Mouse (Mus musculus): Measurements from ENCODE around the gene Ltbp2. TPM values are rescaled to one million over a fixed set of nuclear protein-coding genes. Genes with fewer than 3 reads are reported as not detected.

Ltbp2 gene
- polyA plus RNA-seq (2014; fragmentation: Nextera tagmentation; extraction: Ambion mirVana), result 0.08 TPM in 1 of 2 replicates, not detected in the other

DNA sequence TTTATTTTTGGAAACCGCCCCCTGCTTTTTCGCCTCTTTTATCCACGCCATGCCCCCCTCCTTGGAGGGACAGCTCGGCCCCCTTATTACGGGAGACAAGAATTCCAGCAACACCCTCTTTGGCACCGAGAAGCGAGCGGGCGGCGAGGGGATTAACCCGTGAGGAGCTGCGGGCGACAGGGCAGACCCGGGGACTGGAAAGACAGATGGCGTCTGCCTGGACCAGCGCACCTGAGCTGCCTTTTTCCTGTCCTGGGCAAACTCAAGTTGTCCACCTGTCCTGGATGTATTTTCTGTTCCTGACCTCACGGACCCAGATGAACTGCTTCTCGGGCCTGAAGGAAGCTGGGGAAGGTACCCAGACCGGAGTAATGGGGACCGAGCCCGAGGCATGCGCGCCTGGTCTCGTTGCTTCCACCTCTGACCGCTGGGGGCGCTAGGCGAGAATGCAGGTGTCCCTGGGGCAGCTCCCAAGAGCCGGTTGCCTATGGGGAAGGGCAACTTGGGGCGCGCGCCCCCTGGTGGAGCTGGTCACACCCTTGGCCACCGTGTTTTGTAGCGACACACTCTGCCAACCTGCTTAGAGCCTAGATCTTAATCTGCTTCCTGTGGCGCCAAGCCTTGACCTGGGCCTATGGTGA lies at the start of gene Ltbp2:
Gene Ltbp2, minus strand, starts transcription at position 52 of the 641 bp plus-strand sequence.
- H3K9me3 ChIP-seq (ENCODE audit: control insufficient read depth, low read length), result no peaks in the 10 kb centered on the region
- no peaks in the 10 kb centered on the region for H3K36me3 ChIP-seq (ENCODE audit: control insufficient read depth, insufficient read depth, low read length)
- peak within 1 kb of the TSS; percentile 38 for H3K4me3 ChIP-seq (ENCODE audit: low read length)
- H3K27ac ChIP-seq (ENCODE audit: low read depth, low read length), result no peak within 1 kb of the TSS
- peak; percentile 83 for ATAC-seq (ENCODE audit: low FRiP score, low TSS enrichment)
- peaks cover 11% of the 10 kb centered on the region; the same call in 1 of the 2 replicates for H3K4me1 ChIP-seq (ENCODE audit: control insufficient read depth, insufficient read depth, low read length)
- 4% methylated on average over 34 of the region's 34 CpGs for WGBS
- H3K4me2 ChIP-seq (replicated peaks; ENCODE audit: low read depth, low read length), result peak within 1 kb of the TSS; percentile 41
- H3K27me3 ChIP-seq (ENCODE audit: control insufficient read depth, insufficient read depth, low read length), result peaks cover 38% of the 10 kb centered on the region
- H3K9ac ChIP-seq (ENCODE audit: low read depth, low read length), result peak within 1 kb of the TSS; percentile 23; the same call in 1 of the 2 replicates

DNA sequence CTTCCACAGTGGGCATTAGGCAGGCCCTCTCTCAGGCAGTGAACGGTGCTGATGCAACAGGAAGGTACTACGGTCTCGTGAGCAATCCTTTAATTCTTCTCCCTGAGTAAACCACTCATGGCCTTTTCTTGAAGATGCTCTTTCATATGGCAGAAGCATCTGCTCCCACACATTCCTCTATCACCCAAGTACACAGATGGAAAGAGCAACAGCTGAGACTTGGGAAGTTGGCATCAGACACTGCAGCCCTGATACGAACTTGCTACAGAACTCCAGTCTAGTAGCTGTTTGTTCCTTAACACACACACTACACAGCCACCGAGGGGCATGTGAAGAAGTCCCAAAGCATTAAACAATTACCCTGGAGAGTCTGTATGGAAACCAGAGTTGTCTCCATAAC lies 48.0 kb upstream of the Ltbp2 start:
- H3K4me3 ChIP-seq (ENCODE audit: low read length), result no peak overlapping the region
- no peak overlapping the region for H3K9ac ChIP-seq (ENCODE audit: low read depth, low read length)
- no peaks in the 10 kb centered on the region for H3K9me3 ChIP-seq (ENCODE audit: control insufficient read depth, low read length)
- H3K4me2 ChIP-seq (replicated peaks; ENCODE audit: low read depth, low read length), result no peak overlapping the region
- 90% methylated on average over 5 of the region's 5 CpGs for WGBS
- no peak for ATAC-seq (ENCODE audit: low FRiP score, low TSS enrichment)
- peaks cover 67% of the 10 kb centered on the region for H3K36me3 ChIP-seq (ENCODE audit: control insufficient read depth, insufficient read depth, low read length)
- H3K4me1 ChIP-seq (ENCODE audit: control insufficient read depth, insufficient read depth, low read length), result no peaks in the 10 kb centered on the region
- no peaks in the 10 kb centered on the region for H3K27me3 ChIP-seq (ENCODE audit: control insufficient read depth, insufficient read depth, low read length)
- no peak overlapping the region for H3K27ac ChIP-seq (ENCODE audit: low read depth, low read length)

DNA sequence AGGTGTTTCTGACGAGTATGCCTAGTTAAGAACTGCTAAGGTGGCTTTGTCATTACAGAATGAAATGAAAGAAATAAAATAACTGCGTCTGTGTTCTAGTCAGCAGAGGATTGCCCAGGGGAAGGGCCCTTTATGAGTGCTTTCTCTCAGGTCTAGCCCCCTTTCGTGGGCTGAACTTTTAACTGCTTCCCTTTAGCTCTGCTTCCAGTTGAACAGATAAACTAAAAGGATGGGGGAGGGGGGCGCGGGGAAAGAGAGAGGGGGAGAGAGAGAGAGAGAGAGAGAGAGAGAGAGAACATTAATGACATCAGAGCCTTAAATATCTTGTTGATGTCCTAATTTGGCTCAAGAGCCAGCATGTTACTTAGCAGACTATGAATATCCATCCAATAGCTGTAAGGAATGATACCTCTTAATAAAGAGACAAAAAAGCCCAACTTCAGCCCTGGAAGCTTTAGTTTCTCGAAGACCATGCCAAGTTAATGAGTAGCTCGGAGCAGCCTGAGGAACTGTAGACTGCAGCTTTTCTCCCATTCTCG lies 45.6 kb upstream of the Ltbp2 start:
- H3K27me3 ChIP-seq (ENCODE audit: control insufficient read depth, insufficient read depth, low read length), result no peaks in the 10 kb centered on the region
- no peak overlapping the region for H3K27ac ChIP-seq (ENCODE audit: low read depth, low read length)
- H3K4me2 ChIP-seq (replicated peaks; ENCODE audit: low read depth, low read length), result no peak overlapping the region
- WGBS, result 81% methylated on average over 8 of the region's 8 CpGs
- H3K4me3 ChIP-seq (ENCODE audit: low read length), result no peak overlapping the region
- peaks cover 71% of the 10 kb centered on the region for H3K36me3 ChIP-seq (ENCODE audit: control insufficient read depth, insufficient read depth, low read length)
- ATAC-seq (ENCODE audit: low FRiP score, low TSS enrichment), result no peak
- H3K9me3 ChIP-seq (ENCODE audit: control insufficient read depth, low read length), result no peaks in the 10 kb centered on the region
- H3K9ac ChIP-seq (ENCODE audit: low read depth, low read length), result no peak overlapping the region
- no peaks in the 10 kb centered on the region for H3K4me1 ChIP-seq (ENCODE audit: control insufficient read depth, insufficient read depth, low read length)

DNA sequence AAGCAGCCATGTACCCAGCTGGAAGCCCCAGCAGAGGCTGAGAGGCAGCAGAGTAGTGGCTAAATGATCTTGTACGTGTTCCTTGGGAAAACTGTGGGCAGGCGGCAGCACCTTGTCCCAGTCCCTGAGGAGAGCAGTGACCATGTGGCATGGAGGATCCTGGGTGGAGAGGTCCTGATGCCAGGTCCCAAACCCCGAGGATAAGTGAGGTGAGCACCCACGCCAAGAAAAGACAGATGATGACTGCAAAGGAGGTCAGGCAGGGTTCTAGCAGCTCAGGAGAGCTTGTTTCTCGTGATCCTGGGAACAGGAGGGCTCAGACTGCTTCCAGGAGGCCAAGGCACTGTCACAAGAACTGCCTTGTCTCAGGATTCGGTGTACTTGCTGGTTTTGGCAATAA lies 42.5 kb upstream of the Ltbp2 start:
- Histone ChIP-seq H3K4me2 (replicated peaks; ENCODE audit: low read depth, low read length) (no peak overlapping the region), H3K9me3 (ENCODE audit: control insufficient read depth, low read length) (no peaks in the 10 kb centered on the region), H3K4me3 (ENCODE audit: low read length) (no peak overlapping the region), H3K36me3 (ENCODE audit: control insufficient read depth, insufficient read depth, low read length) (peaks cover 45% of the 10 kb centered on the region), H3K27ac (ENCODE audit: low read depth, low read length) (no peak overlapping the region), H3K9ac (ENCODE audit: low read depth, low read length) (no peak overlapping the region), H3K27me3 (ENCODE audit: control insufficient read depth, insufficient read depth, low read length) (no peaks in the 10 kb centered on the region), H3K4me1 (ENCODE audit: control insufficient read depth, insufficient read depth, low read length) (no peaks in the 10 kb centered on the region)
- no peak for ATAC-seq (ENCODE audit: low FRiP score, low TSS enrichment)
- WGBS, result 84% methylated on average over 6 of the region's 6 CpGs

DNA sequence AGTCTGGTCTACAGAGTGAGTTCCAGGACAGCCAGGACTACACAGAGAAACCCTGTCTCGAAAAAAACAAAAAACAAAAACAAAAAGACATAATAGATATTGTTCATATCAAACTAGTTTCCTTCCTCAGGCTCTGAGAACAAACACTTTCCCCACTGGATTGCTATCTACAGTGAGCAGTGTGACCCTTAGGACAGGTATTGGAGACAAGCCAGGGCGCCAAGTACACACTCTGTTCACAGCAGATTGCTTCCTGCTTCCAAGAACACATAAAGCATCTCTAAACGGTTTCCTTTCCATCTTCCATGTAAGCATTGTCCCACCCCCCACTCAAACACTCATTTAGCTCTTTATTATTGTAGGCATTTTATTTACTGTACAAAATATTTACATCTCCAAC lies 41.5 kb upstream of the Ltbp2 start:
- Histone ChIP-seq H3K27me3 (ENCODE audit: control insufficient read depth, insufficient read depth, low read length) (no peaks in the 10 kb centered on the region), H3K4me1 (ENCODE audit: control insufficient read depth, insufficient read depth, low read length) (no peaks in the 10 kb centered on the region), H3K27ac (ENCODE audit: low read depth, low read length) (no peak overlapping the region), H3K4me2 (replicated peaks; ENCODE audit: low read depth, low read length) (no peak overlapping the region), H3K36me3 (ENCODE audit: control insufficient read depth, insufficient read depth, low read length) (peaks cover 40% of the 10 kb centered on the region), H3K4me3 (ENCODE audit: low read length) (no peak overlapping the region), H3K9me3 (ENCODE audit: control insufficient read depth, low read length) (no peaks in the 10 kb centered on the region), H3K9ac (ENCODE audit: low read depth, low read length) (no peak overlapping the region)
- 74% methylated on average over 3 of the region's 3 CpGs for WGBS
- ATAC-seq (ENCODE audit: low FRiP score, low TSS enrichment), result no peak

DNA sequence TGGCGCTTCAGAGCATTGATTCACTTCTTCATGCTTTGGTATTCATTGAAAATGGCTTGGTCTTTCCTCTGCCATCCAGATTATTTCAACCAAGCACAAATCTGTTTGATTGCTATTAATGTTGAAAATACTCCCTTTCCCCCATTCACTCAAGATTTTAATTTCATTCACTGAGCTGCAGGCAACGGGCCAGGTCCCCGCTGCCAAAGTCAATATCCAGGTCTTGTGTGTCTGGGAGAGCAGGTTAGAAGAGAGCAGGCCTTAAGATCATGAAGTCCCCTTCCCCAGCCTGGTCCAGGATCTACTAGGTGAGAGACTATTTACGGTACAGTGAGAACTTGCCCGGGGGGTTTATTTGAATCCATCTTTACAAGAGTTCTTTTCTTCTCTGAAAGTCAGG lies 38.6 kb upstream of the Ltbp2 start:
- Histone ChIP-seq H3K27ac (ENCODE audit: low read depth, low read length) (no peak overlapping the region), H3K9me3 (ENCODE audit: control insufficient read depth, low read length) (no peaks in the 10 kb centered on the region), H3K4me1 (ENCODE audit: control insufficient read depth, insufficient read depth, low read length) (no peaks in the 10 kb centered on the region), H3K36me3 (ENCODE audit: control insufficient read depth, insufficient read depth, low read length) (peaks cover 24% of the 10 kb centered on the region), H3K9ac (ENCODE audit: low read depth, low read length) (no peak overlapping the region), H3K4me3 (ENCODE audit: low read length) (no peak overlapping the region), H3K27me3 (ENCODE audit: control insufficient read depth, insufficient read depth, low read length) (no peaks in the 10 kb centered on the region), H3K4me2 (replicated peaks; ENCODE audit: low read depth, low read length) (no peak overlapping the region)
- WGBS, result 85% methylated on average over 5 of the region's 5 CpGs
- ATAC-seq (ENCODE audit: low FRiP score, low TSS enrichment), result no peak

DNA sequence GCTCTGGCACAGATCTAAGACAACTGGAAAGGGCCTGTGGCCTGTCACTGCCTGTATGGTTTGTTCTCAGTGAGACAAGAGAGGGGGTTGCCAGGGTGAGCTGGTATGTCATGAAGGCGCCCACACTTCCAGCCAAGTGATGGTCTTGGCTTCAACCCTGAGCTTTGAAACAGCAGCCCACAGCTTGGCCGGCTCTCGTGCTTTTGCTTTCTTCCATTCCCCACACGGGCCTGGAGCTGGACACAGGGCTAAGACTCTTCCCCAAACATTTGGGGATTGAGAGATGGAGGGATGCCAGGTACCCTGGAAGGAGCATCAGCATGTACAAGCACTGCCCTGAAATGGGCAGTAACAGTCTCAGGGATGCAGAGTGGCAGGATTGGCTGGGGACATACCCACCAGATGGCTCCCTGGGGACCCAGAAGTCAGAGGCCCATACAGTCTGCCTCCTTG lies 36.3 kb upstream of the Ltbp2 start:
- Histone ChIP-seq H3K9ac (ENCODE audit: low read depth, low read length) (no peak overlapping the region), H3K27me3 (ENCODE audit: control insufficient read depth, insufficient read depth, low read length) (no peaks in the 10 kb centered on the region), H3K4me1 (ENCODE audit: control insufficient read depth, insufficient read depth, low read length) (0 out of 2 replicates have a peak, but pooled peaks cover 2% of the 10 kb centered on the region), H3K9me3 (ENCODE audit: control insufficient read depth, low read length) (no peaks in the 10 kb centered on the region), H3K4me3 (ENCODE audit: low read length) (no peak overlapping the region), H3K27ac (ENCODE audit: low read depth, low read length) (no peak overlapping the region), H3K36me3 (ENCODE audit: control insufficient read depth, insufficient read depth, low read length) (peaks cover 3% of the 10 kb centered on the region; the same call in 1 of the 2 replicates), H3K4me2 (replicated peaks; ENCODE audit: low read depth, low read length) (no peak overlapping the region)
- WGBS, result 86% methylated on average over 4 of the region's 4 CpGs
- ATAC-seq (ENCODE audit: low FRiP score, low TSS enrichment), result no peak

DNA sequence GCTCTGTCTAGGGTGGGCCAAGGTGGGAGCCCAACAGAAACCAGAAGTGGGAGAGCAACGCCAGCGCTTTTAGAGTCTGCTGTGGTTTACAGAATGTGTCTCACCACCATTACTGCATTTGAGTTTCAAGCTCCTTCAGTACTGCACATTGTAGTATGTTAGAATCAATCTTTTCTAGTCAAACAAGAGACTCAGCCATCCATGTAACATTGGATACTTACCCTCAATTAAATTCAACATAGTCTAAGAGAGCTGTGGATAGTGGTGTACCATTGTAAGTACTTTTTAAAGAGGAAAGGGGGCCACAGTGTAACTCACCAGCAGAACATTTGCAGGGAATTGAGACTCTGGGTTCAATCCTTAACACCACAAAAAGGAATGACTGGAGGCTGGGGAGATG lies 35.3 kb upstream of the Ltbp2 start:
- no peak for ATAC-seq (ENCODE audit: low FRiP score, low TSS enrichment)
- Histone ChIP-seq H3K27ac (ENCODE audit: low read depth, low read length) (no peak overlapping the region), H3K9ac (ENCODE audit: low read depth, low read length) (no peak overlapping the region), H3K27me3 (ENCODE audit: control insufficient read depth, insufficient read depth, low read length) (no peaks in the 10 kb centered on the region), H3K4me2 (replicated peaks; ENCODE audit: low read depth, low read length) (no peak overlapping the region), H3K4me3 (ENCODE audit: low read length) (no peak overlapping the region), H3K9me3 (ENCODE audit: control insufficient read depth, low read length) (no peaks in the 10 kb centered on the region), H3K36me3 (ENCODE audit: control insufficient read depth, insufficient read depth, low read length) (no peaks in the 10 kb centered on the region), H3K4me1 (ENCODE audit: control insufficient read depth, insufficient read depth, low read length) (0 out of 2 replicates have a peak, but pooled peaks cover 3% of the 10 kb centered on the region)
- WGBS, result 91% methylated on average over 2 of the region's 2 CpGs

DNA sequence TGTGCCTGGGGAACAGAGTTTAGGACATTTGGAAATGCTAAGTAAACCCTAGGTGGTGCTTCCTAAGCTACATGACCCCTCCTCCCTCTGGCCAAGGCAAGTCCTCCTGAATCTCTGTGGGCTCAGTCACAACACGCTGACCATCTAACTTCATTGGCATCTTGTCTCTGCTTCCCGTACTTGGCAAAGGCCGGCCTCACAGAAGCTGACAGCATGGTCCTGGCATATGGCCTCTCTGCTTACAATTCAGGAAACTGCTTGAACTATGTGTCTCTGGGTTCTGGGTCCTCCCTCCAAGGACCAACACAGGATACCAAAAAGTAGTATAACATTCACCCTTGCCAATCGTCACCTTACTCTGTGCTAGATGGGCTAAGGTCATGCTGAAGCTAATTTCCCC lies 33.7 kb upstream of the Ltbp2 start:
- no peak overlapping the region for H3K9ac ChIP-seq (ENCODE audit: low read depth, low read length)
- 93% methylated on average over 4 of the region's 4 CpGs for WGBS
- ATAC-seq (ENCODE audit: low FRiP score, low TSS enrichment), result no peak
- H3K9me3 ChIP-seq (ENCODE audit: control insufficient read depth, low read length), result no peaks in the 10 kb centered on the region
- H3K4me3 ChIP-seq (ENCODE audit: low read length), result no peak overlapping the region
- H3K4me2 ChIP-seq (replicated peaks; ENCODE audit: low read depth, low read length), result no peak overlapping the region
- H3K4me1 ChIP-seq (ENCODE audit: control insufficient read depth, insufficient read depth, low read length), result 0 out of 2 replicates have a peak, but pooled peaks cover 3% of the 10 kb centered on the region
- H3K36me3 ChIP-seq (ENCODE audit: control insufficient read depth, insufficient read depth, low read length), result no peaks in the 10 kb centered on the region
- no peaks in the 10 kb centered on the region for H3K27me3 ChIP-seq (ENCODE audit: control insufficient read depth, insufficient read depth, low read length)
- H3K27ac ChIP-seq (ENCODE audit: low read depth, low read length), result no peak overlapping the region
